Mouse (Mus musculus) hindbrain, embryonic 15.5 days (tissue): Measurements from ENCODE around the gene Zfp92. TPM values are rescaled to one million over a fixed set of nuclear protein-coding genes. Genes with fewer than 3 reads are reported as not detected.

Experiments used
- ATAC-seq: fragments of 200-750 bp; cut with Nextera tagmentation; 2 replicates; pipeline ENCODE4 v1.8.0; 2017; ENCODE audit warnings: low read depth, moderate number of reproducible peaks, moderate TSS enrichment; ENCODE audit not compliant: low FRiP score
- H3K27ac ChIP-seq: fragments of 300-500 bp; sonication (generic); replicated peaks from 2 replicates; pipeline ENCODE4 v1.5.1; 2015; ENCODE audit warnings: mild to moderate bottlenecking, inconsistent platforms
- H3K27me3 ChIP-seq: fragments of 300-500 bp; sonication (generic); 2 replicates; pipeline ENCODE4 v1.6.1; 2015; ENCODE audit warnings: control low read depth, inconsistent platforms
- H3K36me3 ChIP-seq: fragments of 300-500 bp; sonication (generic); 2 replicates; pipeline ENCODE4 v1.6.1; 2015; ENCODE audit warnings: control low read depth, inconsistent platforms
- H3K4me1 ChIP-seq: fragments of 300-500 bp; sonication (generic); replicated peaks from 2 replicates; pipeline ENCODE4 v1.6.1; 2015; ENCODE audit warnings: control low read depth, inconsistent platforms
- H3K4me2 ChIP-seq: fragments of 300-500 bp; sonication (generic); 2 replicates; pipeline ENCODE4 v1.6.1; 2015; ENCODE audit warnings: moderate library complexity, mild to moderate bottlenecking, inconsistent platforms
- H3K4me3 ChIP-seq: fragments of 300-500 bp; sonication (generic); 2 replicates; pipeline ENCODE4 v1.5.1; 2015; ENCODE audit warnings: mild to moderate bottlenecking, inconsistent platforms
- H3K9ac ChIP-seq: fragments of 300-500 bp; sonication (generic); 2 replicates; pipeline ENCODE4 v1.6.1; 2015; ENCODE audit warnings: inconsistent platforms
- H3K9me3 ChIP-seq: fragments of 300-500 bp; sonication (generic); 2 replicates; pipeline ENCODE4 v1.6.1; 2016; ENCODE audit warnings: control low read depth, inconsistent platforms
- WGBS: fragments of 180-500 bp; shearing (Covaris S2); methylation state at CpG from one replicate; pipeline ENCODE4 v1.1.7; 2015; 5-methylcytosine and 5-hydroxymethylcytosine counted together
- polyA plus RNA-seq: library from polyadenylated mRNA; unstranded; fragments of >200 nt; fragmentation: Nextera tagmentation; extraction: Ambion mirVana; gene quantifications from 2 replicates; pipeline ENCODE4 v1.2.1, GENCODE M21; 2015

Gene Zfp92
- polyA plus RNA-seq, 1 experiment from 2014 or later, result 1.2 TPM

DNA sequence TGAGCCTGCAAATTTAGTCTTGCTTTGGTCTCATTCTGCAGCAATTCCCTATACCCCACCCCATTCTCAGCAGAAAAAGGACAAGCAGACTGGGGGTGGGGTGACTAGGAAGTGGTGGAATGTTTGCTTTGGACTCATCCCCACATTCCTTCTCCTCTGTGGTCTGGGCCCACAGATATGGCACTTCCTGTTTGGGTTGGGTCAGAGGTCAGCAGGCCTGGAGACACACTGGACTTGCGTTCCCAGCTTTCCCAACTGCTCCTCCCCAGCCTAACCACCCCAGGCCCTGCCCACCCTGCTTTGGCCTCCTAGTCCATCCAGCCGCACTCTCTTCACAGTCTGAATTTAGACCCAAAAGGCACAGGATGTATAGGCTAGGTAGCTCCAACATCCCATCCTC is 65.7 kb downstream of the Zfp92 start:
- no peak overlapping the region for H3K9ac ChIP-seq
- no peaks in the 10 kb centered on the region for H3K4me1 ChIP-seq
- H3K36me3 ChIP-seq, result no peaks in the 10 kb centered on the region
- H3K27me3 ChIP-seq, result no peaks in the 10 kb centered on the region
- no peak for ATAC-seq
- H3K4me2 ChIP-seq, result no peak overlapping the region
- no peak overlapping the region for H3K27ac ChIP-seq
- H3K4me3 ChIP-seq, result no peak overlapping the region
- no peaks in the 10 kb centered on the region for H3K9me3 ChIP-seq
- WGBS, result 91% methylated on average over 2 of the region's 2 CpGs

DNA sequence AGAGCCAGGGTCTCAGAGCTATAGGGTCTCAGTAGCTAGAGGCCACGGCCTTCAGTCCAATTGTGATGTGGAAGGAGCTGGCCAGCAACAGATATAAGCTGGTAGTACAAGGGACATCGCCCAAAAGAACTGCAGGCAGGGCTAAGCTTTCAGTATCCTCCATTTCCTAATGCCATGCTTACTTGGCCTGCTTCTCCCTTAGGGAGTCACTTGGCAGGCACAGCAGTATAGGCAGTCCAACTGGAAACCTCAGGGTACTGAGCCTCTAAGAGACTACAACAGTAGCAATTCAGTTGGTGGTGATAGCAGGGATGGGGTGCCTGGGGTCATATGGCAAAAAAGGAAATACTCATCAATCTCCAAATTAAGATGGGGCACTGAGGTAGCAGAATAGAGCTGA is 66.6 kb downstream of the Zfp92 start:
- no peaks in the 10 kb centered on the region for H3K36me3 ChIP-seq
- H3K27me3 ChIP-seq, result no peaks in the 10 kb centered on the region
- ATAC-seq, result no peak
- H3K4me1 ChIP-seq, result no peaks in the 10 kb centered on the region
- no peak overlapping the region for H3K27ac ChIP-seq
- no peak overlapping the region for H3K9ac ChIP-seq
- no peak overlapping the region for H3K4me3 ChIP-seq
- no peak overlapping the region for H3K4me2 ChIP-seq
- H3K9me3 ChIP-seq, result no peaks in the 10 kb centered on the region
- WGBS, result 85% methylated on average over 2 of the region's 2 CpGs

Other genes with a start within 250 kb of the Zfp92 start
- not detected in 2 replicates for gene Spin2d, start 234.1 kb upstream of the Zfp92 start, polyA plus RNA-seq
- 15.5 and 18.1 TPM in 2 replicates for gene Xlr3b, start 218.9 kb upstream of the Zfp92 start, polyA plus RNA-seq
- gene Xlr4b, start 196.8 kb upstream of the Zfp92 start, polyA plus RNA-seq, result 0.27 and 1.1 TPM in 2 replicates
- gene F8a, start 182.8 kb upstream of the Zfp92 start, polyA plus RNA-seq, result 34.6 and 35.7 TPM in 2 replicates
- gene Xlr4c, start 168.0 kb upstream of the Zfp92 start, polyA plus RNA-seq, result 0.43 and 0.49 TPM in 2 replicates
- gene Xlr3c, start 145.7 kb upstream of the Zfp92 start, polyA plus RNA-seq, result 0.25 and 0.28 TPM in 2 replicates
- 0.19 TPM in 1 of 2 replicates, not detected in the other for gene Xlr5a, start 118.1 kb upstream of the Zfp92 start, polyA plus RNA-seq
- gene Xlr5c, start 118.1 kb upstream of the Zfp92 start, polyA plus RNA-seq, result not detected in 2 replicates
- gene Gm45015, start 74.3 kb upstream of the Zfp92 start, polyA plus RNA-seq, result not detected in 2 replicates
- gene Zfp275, start 68.5 kb upstream of the Zfp92 start, polyA plus RNA-seq, result 10.4 and 10.8 TPM in 2 replicates
- gene Gm18336, start 12.4 kb upstream of the Zfp92 start, polyA plus RNA-seq, result not detected in 2 replicates
- gene Trex2, start 24.2 kb downstream of the Zfp92 start, polyA plus RNA-seq, result not detected in 2 replicates
- gene Haus7, start 47.9 kb downstream of the Zfp92 start, polyA plus RNA-seq, result 65.6 and 71.9 TPM in 2 replicates
- 24.3 and 25.8 TPM in 2 replicates for gene Bgn, start 72.5 kb downstream of the Zfp92 start, polyA plus RNA-seq
- 6.6 and 8.6 TPM in 2 replicates for gene Atp2b3, start 92.0 kb downstream of the Zfp92 start, polyA plus RNA-seq
- gene Dusp9, start 228.3 kb downstream of the Zfp92 start, polyA plus RNA-seq, result 0.82 and 1.0 TPM in 2 replicates
- gene Pnck, start 249.0 kb downstream of the Zfp92 start, polyA plus RNA-seq, result 162 and 175 TPM in 2 replicates